Mouse (Mus musculus) liver, embryonic 13.5 days (tissue): ENCODE measurements around the gene Dnmbp. TPM values are rescaled to one million over a fixed set of nuclear protein-coding genes. Genes with fewer than 3 reads are reported as not detected.
A peak's percentile ranks its signal among the peaks of the same experiment; 100 is the strongest.

Experiments
- ATAC-seq: fragments of 200-750 bp; cut with Nextera tagmentation; 2 replicates; pipeline ENCODE4 v1.8.0; 2017; ENCODE audit warnings: low read depth, mild to moderate bottlenecking, moderate number of reproducible peaks, moderate library complexity
- DNase-seq: peaks from one replicate; pipeline ENCODE4 v3.0.0; 2022
- H3K27ac ChIP-seq: fragments of 300-500 bp; sonication (generic); 2 replicates; pipeline ENCODE4 v1.5.1; 2015; ENCODE audit warnings: moderate library complexity, mild to moderate bottlenecking, inconsistent platforms
- H3K27me3 ChIP-seq: fragments of 300-500 bp; sonication (generic); 2 replicates; pipeline ENCODE4 v1.6.1; 2015; ENCODE audit warnings: mild to moderate bottlenecking, inconsistent platforms
- H3K36me3 ChIP-seq: fragments of 300-500 bp; sonication (generic); 2 replicates; pipeline ENCODE4 v1.6.1; 2015; ENCODE audit warnings: mild to moderate bottlenecking, inconsistent platforms
- H3K4me1 ChIP-seq: fragments of 300-500 bp; sonication (generic); replicated peaks from 2 replicates; pipeline ENCODE4 v1.6.1; 2015; ENCODE audit warnings: inconsistent platforms
- H3K4me2 ChIP-seq: fragments of 300-500 bp; sonication (generic); 2 replicates; pipeline ENCODE4 v1.6.1; 2015; ENCODE audit warnings: inconsistent platforms, mild to moderate bottlenecking, moderate library complexity
- H3K4me3 ChIP-seq: fragments of 300-500 bp; sonication (generic); replicated peaks from 2 replicates; pipeline ENCODE4 v1.5.1; 2015; ENCODE audit warnings: mild to moderate bottlenecking, inconsistent platforms
- H3K9ac ChIP-seq: fragments of 300-500 bp; sonication (generic); 2 replicates; pipeline ENCODE4 v1.6.1; 2015; ENCODE audit warnings: mild to moderate bottlenecking, inconsistent platforms
- H3K9me3 ChIP-seq: fragments of 300-500 bp; sonication (generic); replicated peaks from 2 replicates; pipeline ENCODE4 v1.6.1; 2016; ENCODE audit warnings: inconsistent platforms
- WGBS: fragments of 180-500 bp; shearing (Covaris S2); methylation state at CpG from one replicate; pipeline ENCODE4 v1.1.7; 2015; ENCODE audit not compliant: insufficient replicate concordance; 5-methylcytosine and 5-hydroxymethylcytosine counted together
- polyA plus RNA-seq: library from polyadenylated mRNA; unstranded; fragments of >200 nt; fragmentation: Nextera tagmentation; extraction: Ambion mirVana; gene quantifications from 2 replicates; pipeline ENCODE4 v1.2.1, GENCODE M21; 2015

Gene Dnmbp
- polyA plus RNA-seq, 1 experiment from 2014 or later = 2.2 TPM

- no peaks in the 10 kb centered on the region for H3K9me3 ChIP-seq
- H3K36me3 ChIP-seq = peaks cover 15% of the 10 kb centered on the region
- no peaks in the 10 kb centered on the region; the same call in 1 of the 2 replicates for H3K4me1 ChIP-seq
- H3K4me3 ChIP-seq = no peak overlapping the region
- no peak overlapping the region for H3K27ac ChIP-seq
- DNase-seq (no peak), ATAC-seq (no peak)
- no peak overlapping the region for H3K9ac ChIP-seq
- 47% methylated on average over 5 of the region's 5 CpGs for WGBS
- no peak overlapping the region for H3K4me2 ChIP-seq
- no peaks in the 10 kb centered on the region for H3K27me3 ChIP-seq
Observed at GRCm38 (mm10) chr19:43905985-43906384, 34.0 kb downstream of the Dnmbp start.

- no peak for DNase-seq
- H3K36me3 ChIP-seq = peaks cover 12% of the 10 kb centered on the region
- 80% methylated on average over 8 of the region's 8 CpGs for WGBS
- H3K4me2 ChIP-seq = no peak overlapping the region
- no peak for ATAC-seq
- no peaks in the 10 kb centered on the region; the same call in 1 of the 2 replicates for H3K4me1 ChIP-seq
- no peak overlapping the region for H3K27ac ChIP-seq
- no peak overlapping the region for H3K9ac ChIP-seq
- no peaks in the 10 kb centered on the region for H3K27me3 ChIP-seq
- H3K4me3 ChIP-seq = no peak overlapping the region
- no peaks in the 10 kb centered on the region for H3K9me3 ChIP-seq
Observed at GRCm38 (mm10) chr19:43905136-43905535, 34.9 kb downstream of the Dnmbp start.

GRCm38 (mm10) chr19:43904327-43904726 is 35.7 kb downstream of the Dnmbp start:
- Histone ChIP-seq H3K4me3 (no peak overlapping the region), H3K9ac (no peak overlapping the region), H3K9me3 (no peaks in the 10 kb centered on the region), H3K4me2 (no peak overlapping the region), H3K27me3 (no peaks in the 10 kb centered on the region), H3K36me3 (peaks cover 14% of the 10 kb centered on the region), H3K4me1 (no peaks in the 10 kb centered on the region; the same call in 1 of the 2 replicates), H3K27ac (no peak overlapping the region)
- DNase-seq (no peak), ATAC-seq (no peak)
- 74% methylated on average over 11 of the region's 11 CpGs for WGBS

- H3K9ac ChIP-seq = no peak overlapping the region
- WGBS = 66% methylated on average over 12 of the region's 12 CpGs
- no peaks in the 10 kb centered on the region for H3K9me3 ChIP-seq
- DNase-seq (no peak), ATAC-seq (no peak)
- peaks cover 2% of the 10 kb centered on the region; the same call in 1 of the 2 replicates for H3K4me1 ChIP-seq
- no peak overlapping the region for H3K4me2 ChIP-seq
- H3K36me3 ChIP-seq = peaks cover 14% of the 10 kb centered on the region
- H3K4me3 ChIP-seq = no peak overlapping the region
- no peak overlapping the region for H3K27ac ChIP-seq
- H3K27me3 ChIP-seq = no peaks in the 10 kb centered on the region
Observed at GRCm38 (mm10) chr19:43902887-43903286, 37.1 kb downstream of the Dnmbp start.

GRCm38 (mm10) chr19:43900690-43901089 is 39.3 kb downstream of the Dnmbp start:
- H3K4me3 ChIP-seq = no peak overlapping the region
- no peaks in the 10 kb centered on the region for H3K9me3 ChIP-seq
- no peaks in the 10 kb centered on the region for H3K27me3 ChIP-seq
- 76% methylated on average over 9 of the region's 9 CpGs for WGBS
- H3K36me3 ChIP-seq = peaks cover 14% of the 10 kb centered on the region
- peaks cover 2% of the 10 kb centered on the region; the same call in 1 of the 2 replicates for H3K4me1 ChIP-seq
- no peak overlapping the region for H3K4me2 ChIP-seq
- H3K9ac ChIP-seq = no peak overlapping the region
- no peak for ATAC-seq
- DNase-seq = no peak
- no peak overlapping the region for H3K27ac ChIP-seq

- Histone ChIP-seq H3K27me3 (no peaks in the 10 kb centered on the region), H3K4me2 (no peak overlapping the region), H3K9me3 (no peaks in the 10 kb centered on the region), H3K4me3 (no peak overlapping the region), H3K4me1 (peaks cover 2% of the 10 kb centered on the region; the same call in 1 of the 2 replicates), H3K36me3 (peaks cover 14% of the 10 kb centered on the region), H3K9ac (no peak overlapping the region), H3K27ac (no peak overlapping the region)
- 48% methylated on average over 10 of the region's 10 CpGs for WGBS
- DNase-seq (no peak), ATAC-seq (no peak)
Observed at GRCm38 (mm10) chr19:43898547-43898946, 41.4 kb downstream of the Dnmbp start.

GRCm38 (mm10) chr19:43896441-43896840 is 43.5 kb downstream of the Dnmbp start:
- WGBS = 79% methylated on average over 14 of the region's 14 CpGs
- ATAC-seq = no peak

GRCm38 (mm10) chr19:43895951-43896350 is 44.0 kb downstream of the Dnmbp start:
- ATAC-seq = no peak
- Histone ChIP-seq H3K27me3 (no peaks in the 10 kb centered on the region), H3K9ac (no peak overlapping the region), H3K36me3 (peaks cover 7% of the 10 kb centered on the region), H3K4me2 (no peak overlapping the region), H3K4me3 (no peak overlapping the region), H3K9me3 (no peaks in the 10 kb centered on the region), H3K4me1 (peaks cover 2% of the 10 kb centered on the region; the same call in 1 of the 2 replicates), H3K27ac (no peak overlapping the region)
- DNase-seq = no peak
- 64% methylated on average over 5 of the region's 5 CpGs for WGBS

More at GRCm38 (mm10) chr19:43896441-43896840, 43.5 kb downstream of the Dnmbp start:
- Histone ChIP-seq H3K4me3 (no peak overlapping the region), H3K27me3 (no peaks in the 10 kb centered on the region), H3K27ac (no peak overlapping the region), H3K9me3 (no peaks in the 10 kb centered on the region), H3K36me3 (peaks cover 11% of the 10 kb centered on the region), H3K4me2 (no peak overlapping the region), H3K9ac (no peak overlapping the region), H3K4me1 (peaks cover 2% of the 10 kb centered on the region; the same call in 1 of the 2 replicates)
- no peak for DNase-seq

GRCm38 (mm10) chr19:43894821-43895220 is 45.2 kb downstream of the Dnmbp start:
- no peak overlapping the region for H3K4me2 ChIP-seq
- H3K36me3 ChIP-seq = peaks cover 3% of the 10 kb centered on the region
- no peak overlapping the region for H3K27ac ChIP-seq
- no peaks in the 10 kb centered on the region for H3K27me3 ChIP-seq
- peaks cover 2% of the 10 kb centered on the region; the same call in 1 of the 2 replicates for H3K4me1 ChIP-seq
- ATAC-seq (no peak), DNase-seq (no peak)
- no peak overlapping the region for H3K4me3 ChIP-seq
- no peaks in the 10 kb centered on the region for H3K9me3 ChIP-seq
- H3K9ac ChIP-seq = no peak overlapping the region
- 63% methylated on average over 9 of the region's 9 CpGs for WGBS

- no peak for ATAC-seq
- WGBS = 53% methylated on average over 7 of the region's 7 CpGs
Observed at GRCm38 (mm10) chr19:43894070-43894469, 45.9 kb downstream of the Dnmbp start.

GRCm38 (mm10) chr19:43890487-43890886 is 49.5 kb downstream of the Dnmbp start:
- 0 out of 2 replicates have a peak overlapping the region, but pooled peaks have one; percentile 15 for H3K4me3 ChIP-seq
- H3K27ac ChIP-seq = no peak overlapping the region
- no peak for ATAC-seq

More at GRCm38 (mm10) chr19:43894070-43894469, 45.9 kb downstream of the Dnmbp start:
- H3K27ac ChIP-seq = no peak overlapping the region
- peaks cover 6% of the 10 kb centered on the region; the same call in 1 of the 2 replicates for H3K4me1 ChIP-seq
- H3K4me2 ChIP-seq = 0 out of 2 replicates have a peak overlapping the region, but pooled peaks have one; percentile 17
- H3K4me3 ChIP-seq = no peak overlapping the region
- H3K9me3 ChIP-seq = no peaks in the 10 kb centered on the region
- no peak overlapping the region for H3K9ac ChIP-seq
- no peaks in the 10 kb centered on the region for H3K27me3 ChIP-seq
- H3K36me3 ChIP-seq = no peaks in the 10 kb centered on the region
- DNase-seq = no peak

GRCm38 (mm10) chr19:43887725-43888124 is 52.3 kb downstream of the Dnmbp start:
- no peak overlapping the region for H3K4me2 ChIP-seq
- H3K9ac ChIP-seq = no peak overlapping the region
- H3K4me3 ChIP-seq = no peak overlapping the region
- WGBS = 71% methylated on average over 2 of the region's 2 CpGs
- ATAC-seq (no peak), DNase-seq (no peak)
- H3K27ac ChIP-seq = no peak overlapping the region
- no peaks in the 10 kb centered on the region for H3K9me3 ChIP-seq
- no peaks in the 10 kb centered on the region for H3K27me3 ChIP-seq
- peaks cover 25% of the 10 kb centered on the region for H3K4me1 ChIP-seq
- no peaks in the 10 kb centered on the region for H3K36me3 ChIP-seq

More at GRCm38 (mm10) chr19:43890487-43890886, 49.5 kb downstream of the Dnmbp start:
- H3K4me2 ChIP-seq = peak overlapping the region; percentile 31; the same call in 1 of the 2 replicates
- no peak overlapping the region for H3K9ac ChIP-seq
- DNase-seq = no peak
- H3K9me3 ChIP-seq = no peaks in the 10 kb centered on the region
- no peaks in the 10 kb centered on the region for H3K36me3 ChIP-seq
- no peaks in the 10 kb centered on the region for H3K27me3 ChIP-seq
- 57% methylated on average over 5 of the region's 5 CpGs for WGBS
- peaks cover 12% of the 10 kb centered on the region for H3K4me1 ChIP-seq
